Mouse (Mus musculus) layer of hippocampus, adult 11-12 months (tissue): ENCODE data around the gene Lrrc20.

Experiments used
- DNase-seq: peaks from one replicate; pipeline ENCODE4 v3.0.0; 2022; ENCODE audit warnings: low spot score

Lrrc20 gene

GRCm38 (mm10) chr10:61475594-61476439, at the start of gene Lrrc20:
Gene Lrrc20 (plus strand): TSS chr10:61475801.
- peak; percentile 94 for DNase-seq

GRCm38 (mm10) chr10:61426251-61426757, 49.3 kb upstream of the Lrrc20 start:
- no peak for DNase-seq

GRCm38 (mm10) chr10:61427951-61428350, 47.6 kb upstream of the Lrrc20 start:
- no peak for DNase-seq

GRCm38 (mm10) chr10:61428416-61428815, 47.2 kb upstream of the Lrrc20 start:
- DNase-seq: no peak

- no peak for DNase-seq
Measured at GRCm38 (mm10) chr10:61429043-61429442, 46.6 kb upstream of the Lrrc20 start.

GRCm38 (mm10) chr10:61431375-61431774, 44.2 kb upstream of the Lrrc20 start:
- peak; percentile 58 for DNase-seq

GRCm38 (mm10) chr10:61440202-61440800, 35.3 kb upstream of the Lrrc20 start:
- DNase-seq: no peak

GRCm38 (mm10) chr10:61443456-61443855, 32.1 kb upstream of the Lrrc20 start:
- DNase-seq: no peak

GRCm38 (mm10) chr10:61443876-61444275, 31.7 kb upstream of the Lrrc20 start:
- no peak for DNase-seq

GRCm38 (mm10) chr10:61445016-61445415, 30.6 kb upstream of the Lrrc20 start:
- DNase-seq: peak; percentile 41

GRCm38 (mm10) chr10:61447581-61448353, 27.8 kb upstream of the Lrrc20 start:
- no peak for DNase-seq

GRCm38 (mm10) chr10:61448834-61449233, 26.8 kb upstream of the Lrrc20 start:
- no peak for DNase-seq

GRCm38 (mm10) chr10:61451463-61451930, 24.1 kb upstream of the Lrrc20 start:
- DNase-seq: no peak

GRCm38 (mm10) chr10:61451931-61452617, 23.5 kb upstream of the Lrrc20 start:
- peak; percentile 58 for DNase-seq

- peak; percentile 98 for DNase-seq
Measured at GRCm38 (mm10) chr10:61452645-61453044, 23.0 kb upstream of the Lrrc20 start, which contains the start of gene Eif4ebp2. Gene Eif4ebp2 (minus strand): TSS chr10:61452661.

GRCm38 (mm10) chr10:61453171-61453570, 22.4 kb upstream of the Lrrc20 start:
- peak; percentile 29 for DNase-seq

- no peak for DNase-seq
Measured at GRCm38 (mm10) chr10:61457182-61457581, 18.4 kb upstream of the Lrrc20 start.

- DNase-seq: no peak
Measured at GRCm38 (mm10) chr10:61465009-61465408, 10.6 kb upstream of the Lrrc20 start.

GRCm38 (mm10) chr10:61466242-61466641, 9.4 kb upstream of the Lrrc20 start:
- DNase-seq: no peak

- peak; percentile 33 for DNase-seq
Measured at GRCm38 (mm10) chr10:61466873-61467272, 8.7 kb upstream of the Lrrc20 start.

GRCm38 (mm10) chr10:61468900-61469299, 6.7 kb upstream of the Lrrc20 start:
- DNase-seq: no peak

- no peak for DNase-seq
Measured at GRCm38 (mm10) chr10:61473640-61474039, 2.0 kb upstream of the Lrrc20 start.
